Mouse (Mus musculus) layer of hippocampus, postnatal 10 days (tissue): ENCODE measurements at regions not wholly inside any gene's neighbourhood (a gene's known extent, or its start where the extent isn't known, plus 50 kb on each side); places are given as distances from the start of the nearest gene placed in this dataset.

ENCODE experiments used
- DNase-seq, 2 experiments: peaks; one replicate each; pipeline ENCODE4 v3.0.0; 2021; ENCODE audit warnings: low spot score in 2 of 2

GRCm38 (mm10) chr7:90030486-90031250, 49.9 kb upstream of the Eed start:
- no peak for DNase-seq

- DNase-seq = no peak
Observed at GRCm38 (mm10) chr7:90033086-90033485, 52.3 kb upstream of the Eed start.

GRCm38 (mm10) chr7:90033640-90034312, 53.0 kb upstream of the Eed start:
- DNase-seq = no peak

DNA sequence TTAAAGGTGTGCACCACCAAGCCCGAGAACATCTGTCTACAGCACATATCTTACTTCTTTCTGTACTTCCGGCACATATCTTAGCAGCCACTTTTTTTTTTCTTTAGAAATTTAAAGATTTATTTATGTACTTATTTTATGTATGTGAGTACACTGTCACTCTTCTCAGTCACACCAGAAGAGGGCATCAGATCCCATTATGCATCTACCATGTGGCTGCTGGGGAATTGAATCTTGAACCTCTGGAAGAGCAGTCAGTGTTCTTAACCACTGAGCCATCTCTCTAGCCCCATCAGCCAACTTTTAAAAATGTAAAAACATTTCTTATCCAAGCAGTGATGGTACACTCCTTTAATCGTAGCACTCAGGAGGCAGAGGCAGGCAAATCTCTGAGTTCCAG, 53.7 kb upstream of the Eed start:
- no peak for DNase-seq

DNA sequence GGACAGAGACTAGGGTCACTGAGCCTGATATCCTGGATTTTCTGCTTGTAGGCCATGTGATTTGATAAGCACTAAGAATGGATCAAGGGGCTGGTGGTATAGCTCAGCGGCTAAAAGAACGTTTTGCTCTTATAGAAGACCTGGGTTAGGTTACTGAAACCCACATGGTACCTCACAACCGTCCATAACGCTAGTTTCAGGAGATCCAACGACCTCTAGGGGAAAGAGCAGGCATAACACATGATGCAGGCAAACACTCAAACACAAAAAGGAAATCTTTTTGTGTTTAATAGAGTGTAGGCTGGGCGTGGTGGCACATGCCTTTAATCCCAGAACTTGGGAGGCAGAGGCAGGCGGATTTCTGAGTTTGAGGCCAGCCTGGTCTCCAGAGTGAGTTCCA, 54.6 kb upstream of the Eed start:
- no peak for DNase-seq

DNA sequence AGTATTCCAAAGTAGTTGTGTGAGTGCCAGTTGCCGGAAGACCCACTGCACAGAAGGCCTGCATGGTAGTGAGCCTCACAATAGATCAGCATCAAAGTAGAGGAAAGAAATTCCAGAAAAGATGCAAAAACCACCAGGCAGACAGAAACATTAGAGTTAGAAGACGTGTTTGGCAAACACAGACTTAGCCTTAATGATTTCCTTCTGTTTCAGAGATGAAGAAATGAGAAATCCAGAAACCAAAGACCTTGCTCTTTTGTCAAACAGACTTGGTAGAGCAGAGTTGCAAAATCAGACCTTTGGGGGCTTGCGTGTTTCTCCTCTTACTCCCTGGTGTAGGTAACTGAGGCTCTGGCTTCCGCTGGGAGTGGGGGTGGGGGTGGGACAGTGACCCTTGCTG, 57.0 kb upstream of the Eed start:
- DNase-seq = no peak

GRCm38 (mm10) chr7:90039504-90039903, 58.7 kb upstream of the Eed start:
- DNase-seq = no peak

DNA sequence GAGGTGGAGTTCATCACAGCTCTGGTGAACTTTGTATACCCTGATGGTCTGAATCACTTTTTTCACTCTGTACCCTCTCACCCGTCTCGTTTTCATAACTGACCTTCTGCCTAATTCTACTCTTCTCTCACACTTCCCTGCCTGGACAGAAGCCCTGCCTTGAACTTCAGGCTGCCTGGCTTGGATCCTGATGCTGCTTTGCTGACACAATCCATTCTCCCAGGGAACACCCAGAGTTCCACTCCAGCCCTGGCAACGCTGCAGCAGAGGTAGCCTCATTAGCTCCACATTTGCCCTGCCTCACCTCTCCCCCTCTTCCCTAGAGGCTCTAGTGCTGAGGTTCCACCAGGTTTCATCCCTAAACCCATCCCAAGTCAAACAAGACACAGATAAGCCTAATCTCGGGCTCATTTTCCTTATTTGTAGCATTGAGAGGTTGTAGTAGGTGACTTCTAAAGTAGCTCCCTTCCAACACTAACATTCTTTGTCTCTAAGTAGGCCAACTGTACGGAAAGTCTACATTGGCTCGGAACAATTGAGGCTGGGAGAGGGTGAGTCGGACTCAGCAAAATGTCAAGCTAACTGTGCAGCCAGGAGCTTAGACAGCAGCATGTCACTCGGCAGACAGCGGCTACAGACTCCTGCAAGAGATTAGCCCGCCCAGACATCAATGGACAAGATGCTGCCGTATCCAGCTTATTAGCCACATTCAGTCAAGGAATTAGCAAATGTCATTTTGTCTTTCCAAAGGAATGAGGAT, 60.0 kb upstream of the Eed start:
- no peak for DNase-seq

- DNase-seq = no peak
Observed at GRCm38 (mm10) chr7:90041565-90042024, 60.8 kb upstream of the Eed start.

DNA sequence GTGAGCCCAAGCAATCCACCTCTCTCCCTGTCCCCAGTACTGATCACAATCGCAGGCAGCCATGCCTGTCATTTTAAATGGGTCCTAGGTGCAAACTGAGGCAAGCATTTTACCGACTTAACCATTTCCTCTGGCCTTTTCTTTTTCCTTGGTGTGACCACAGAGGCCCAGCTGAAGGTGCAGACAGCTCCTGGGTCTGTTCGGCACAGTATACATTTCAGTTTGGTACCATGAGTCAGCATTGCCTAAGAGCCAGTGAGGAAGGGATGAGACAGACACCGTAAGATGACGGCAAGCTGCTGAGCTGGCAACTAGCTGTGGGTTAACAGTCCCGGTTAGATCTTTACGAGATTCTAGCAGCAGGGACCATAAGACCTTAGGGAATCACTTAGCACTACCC, 61.6 kb upstream of the Eed start:
- DNase-seq = no peak

DNA sequence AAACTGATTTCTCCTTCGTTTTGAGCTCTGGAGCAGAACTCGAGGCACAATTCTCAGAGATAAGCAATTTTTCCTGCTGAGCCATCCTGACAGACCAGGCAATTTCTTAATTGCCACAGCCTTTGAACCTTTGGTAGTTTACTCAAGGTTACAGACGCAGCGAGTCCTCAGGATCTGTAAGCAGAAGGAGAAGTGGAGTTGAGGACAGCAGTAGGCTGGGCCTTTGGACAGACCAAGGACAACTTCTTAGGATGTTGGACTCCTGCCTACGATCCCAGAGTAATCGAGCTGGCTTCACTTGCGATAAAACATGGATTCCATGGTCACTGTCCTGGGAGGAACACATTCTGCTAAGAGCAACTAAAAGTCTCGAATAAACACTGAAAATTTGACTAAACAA, 62.7 kb upstream of the Eed start:
- no peak for DNase-seq

- no peak for DNase-seq
Observed at GRCm38 (mm10) chr7:90044100-90044698, 63.4 kb upstream of the Eed start.

- no peak for DNase-seq
Observed at GRCm38 (mm10) chr7:90045208-90045800, 64.5 kb upstream of the Eed start.

GRCm38 (mm10) chr7:90046228-90046627, 65.4 kb upstream of the Eed start:
- no peak for DNase-seq

DNA sequence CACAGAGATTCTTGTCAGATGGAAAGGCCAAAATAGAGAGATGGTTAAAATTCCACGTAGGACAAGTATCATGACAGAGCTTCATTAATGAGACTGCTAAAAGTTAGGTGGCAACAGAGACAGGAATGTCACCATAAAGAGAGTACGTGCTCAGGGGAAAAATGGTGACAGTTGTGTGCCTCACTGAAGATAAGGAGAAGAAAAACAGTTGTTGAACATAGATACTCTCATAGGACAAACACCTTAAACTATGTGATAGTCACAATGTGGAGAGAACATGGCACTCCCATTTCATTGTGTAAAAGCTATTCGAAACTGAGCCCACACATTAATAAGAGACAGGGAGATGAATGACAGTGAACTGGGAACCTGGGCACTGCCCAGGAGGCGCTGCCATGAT, 66.1 kb upstream of the Eed start:
- DNase-seq = no peak

DNA sequence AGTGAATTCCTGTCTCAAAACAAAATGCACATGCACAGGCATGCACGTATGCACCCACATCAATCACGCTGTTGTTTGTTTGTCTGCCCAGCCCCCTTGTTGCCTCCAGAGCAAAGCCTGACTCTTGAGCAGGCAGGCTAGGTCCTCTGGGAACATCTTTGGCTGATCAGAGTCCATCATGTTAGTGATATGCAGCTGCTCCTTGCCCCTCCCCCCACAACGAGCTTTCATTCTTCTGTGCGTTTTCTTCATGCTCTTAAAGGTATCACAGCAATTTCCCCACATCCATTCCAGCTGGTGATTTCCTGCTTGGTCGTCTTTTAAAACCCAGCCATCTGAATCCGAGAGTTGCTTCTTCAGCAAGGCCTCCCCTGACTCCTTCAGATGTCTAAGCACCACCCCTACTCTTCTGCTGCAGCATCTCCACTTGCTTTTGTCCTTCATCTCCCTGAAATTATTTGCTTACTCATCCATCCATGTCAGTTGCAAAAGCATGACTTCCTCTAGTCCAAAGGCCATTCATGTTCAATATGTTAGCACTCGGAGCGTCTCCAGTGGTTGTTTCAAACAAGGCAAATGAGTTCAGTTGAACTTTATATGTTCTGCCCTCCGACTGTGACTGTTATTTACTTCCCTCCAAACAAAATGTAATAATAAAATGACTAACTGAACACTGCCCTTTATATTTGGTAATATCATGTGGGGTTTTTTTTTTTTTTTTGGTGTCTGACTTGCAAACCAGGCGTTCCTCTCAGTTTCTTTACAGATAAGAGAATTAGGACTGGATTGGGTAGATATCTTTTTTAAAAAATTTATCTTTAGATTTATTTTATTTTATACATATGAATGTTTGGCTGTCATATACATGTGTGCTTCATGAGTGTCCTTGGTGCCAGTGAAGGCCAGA, 67.9 kb upstream of the Eed start:
- DNase-seq = no peak

GRCm38 (mm10) chr7:90049831-90050237, 69.1 kb upstream of the Eed start:
- no peak for DNase-seq

DNA sequence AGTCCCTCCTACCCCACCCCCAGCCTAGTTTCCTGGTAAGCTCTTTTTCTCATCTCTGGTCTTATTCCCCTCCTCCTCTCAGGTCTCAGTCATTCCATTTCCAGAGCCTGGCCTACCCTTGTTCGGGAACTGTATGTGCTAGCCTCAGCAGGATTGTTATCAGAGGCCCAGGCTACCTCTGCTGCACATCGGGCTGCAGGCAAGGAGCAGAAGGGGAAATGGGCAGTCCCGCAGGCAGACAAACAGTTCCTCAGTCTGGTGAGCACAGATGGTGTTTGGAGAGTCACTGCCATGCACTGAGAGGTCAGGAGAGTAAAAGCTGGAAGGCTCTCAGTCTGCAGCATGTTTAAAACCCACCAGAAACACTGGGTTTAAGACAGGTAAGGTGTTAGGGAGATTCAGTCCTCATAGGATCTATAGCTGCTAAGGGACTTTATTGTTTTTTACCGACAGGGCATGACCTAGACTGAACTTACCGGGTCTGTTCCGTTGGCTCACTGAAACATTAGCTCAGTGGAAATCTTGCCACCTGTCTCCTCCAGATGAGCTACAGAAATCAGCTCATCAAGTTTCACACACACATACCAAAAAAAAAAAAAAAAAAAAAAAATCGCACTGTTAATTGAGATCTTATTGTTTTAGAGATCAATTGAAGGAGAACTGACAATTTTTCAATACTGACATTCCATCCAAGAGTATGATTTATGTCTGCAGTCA, 74.2 kb upstream of the Eed start:
- DNase-seq = peak; percentile 23 to 28

GRCm38 (mm10) chr7:90057947-90058346, 72.1 kb upstream of the Picalm start:
- no peak for DNase-seq

DNA sequence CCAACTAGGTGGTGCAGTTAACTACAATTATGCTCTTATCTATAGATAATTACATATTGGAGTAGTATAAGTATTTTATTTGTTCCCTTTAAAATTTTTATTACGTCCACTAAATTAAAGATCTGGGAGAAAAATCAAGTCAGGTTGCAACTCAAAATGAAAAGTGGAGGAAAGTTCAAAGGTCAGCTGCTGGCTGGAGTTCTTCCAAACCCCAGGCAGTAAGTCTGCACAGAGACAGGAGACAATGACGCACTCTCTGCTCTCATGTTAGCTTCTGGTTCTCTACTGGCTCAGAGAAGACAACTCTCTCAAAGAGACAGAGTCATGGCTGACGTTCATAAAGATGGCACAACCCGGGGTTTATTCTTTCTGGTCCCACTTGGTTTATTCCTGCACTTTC, 71.4 kb upstream of the Picalm start:
- no peak for DNase-seq
